Mouse (Mus musculus) lung, embryonic 14.5 days (tissue): ENCODE data around the gene Cyp17a1. TPM values are rescaled to one million over a fixed set of nuclear protein-coding genes. Genes with fewer than 3 reads are reported as not detected.

ENCODE experiments used
- ATAC-seq: fragments of 200-750 bp; cut with Nextera tagmentation; 2 replicates; pipeline ENCODE4 v1.8.0; 2017; ENCODE audit warnings: mild to moderate bottlenecking, moderate TSS enrichment, moderate library complexity; ENCODE audit not compliant: insufficient read depth
- DNase-seq: peaks from one replicate; pipeline ENCODE4 v3.0.0-alpha.2; 2015
- H3K27ac ChIP-seq: fragments of 300-500 bp; sonication (generic); 2 replicates; pipeline ENCODE4 v1.5.1; 2014; ENCODE audit warnings: low read depth, mild to moderate bottlenecking, moderate library complexity
- H3K27me3 ChIP-seq: fragments of 300-500 bp; sonication (generic); 2 replicates; pipeline ENCODE4 v1.6.1; 2014; ENCODE audit warnings: low read length, control low read depth; ENCODE audit not compliant: insufficient read depth
- H3K36me3 ChIP-seq: fragments of 300-500 bp; sonication (generic); 2 replicates; pipeline ENCODE4 v1.6.1; 2014; ENCODE audit warnings: control low read depth; ENCODE audit not compliant: insufficient read depth
- H3K4me1 ChIP-seq: fragments of 300-500 bp; sonication (generic); 2 replicates; pipeline ENCODE4 v1.6.1; 2014; ENCODE audit warnings: antibody characterized with exemption, control low read depth; ENCODE audit not compliant: insufficient read depth
- H3K4me2 ChIP-seq: fragments of 300-500 bp; sonication (generic); 2 replicates; pipeline ENCODE4 v1.6.1; 2014; ENCODE audit warnings: mild to moderate bottlenecking
- H3K4me3 ChIP-seq: fragments of 300-500 bp; sonication (generic); 2 replicates; pipeline ENCODE4 v1.5.1; 2014; ENCODE audit warnings: low read depth, low read length
- H3K9ac ChIP-seq: fragments of 300-500 bp; sonication (generic); 2 replicates; pipeline ENCODE4 v1.6.1; 2014
- H3K9me3 ChIP-seq: fragments of 300-500 bp; sonication (generic); 2 replicates; pipeline ENCODE4 v1.6.1; 2016; ENCODE audit warnings: low read depth, low read length, control low read depth
- CTCF ChIP-seq: IDR thresholded peaks from 2 replicates; pipeline ENCODE4 v1.5.1; 2016; ENCODE audit warnings: antibody characterized with exemption, low read depth
- WGBS: fragments of 180-500 bp; shearing (Covaris S2); extraction: QIAGEN DNeasy Blood & Tissue Kit; methylation state at CpG from one replicate; pipeline ENCODE4 v1.1.7; 2014; 5-methylcytosine and 5-hydroxymethylcytosine counted together
- polyA plus RNA-seq: library from polyadenylated mRNA; unstranded; fragments of >200 nt; fragmentation: Nextera tagmentation; extraction: Ambion mirVana; gene quantifications from 2 replicates; pipeline ENCODE4 v1.2.1, GENCODE M21; 2014

Gene Cyp17a1
- polyA plus RNA-seq, 1 experiment from 2014 or later, result not detected

- 50% methylated on average over 9 of the region's 9 CpGs for WGBS
- H3K27ac ChIP-seq, result no peak overlapping the region
- no peaks in the 10 kb centered on the region for H3K9me3 ChIP-seq
- no peak for ATAC-seq
- no peak overlapping the region for H3K9ac ChIP-seq
- H3K4me1 ChIP-seq, result peaks cover 3% of the 10 kb centered on the region; the same call in 1 of the 2 replicates
- 0 out of 2 replicates have a peak, but pooled peaks cover 4% of the 10 kb centered on the region for H3K36me3 ChIP-seq
- no peak for DNase-seq
- peak overlapping the region; percentile 80 for H3K4me2 ChIP-seq
- no peak for TF ChIP-seq CTCF
- H3K27me3 ChIP-seq, result no peaks in the 10 kb centered on the region
- peak overlapping the region; percentile 47 for H3K4me3 ChIP-seq
Measured at GRCm38 (mm10) chr19:46706540-46707295, 33.7 kb upstream of the Cyp17a1 start.

- H3K27me3 ChIP-seq, result no peaks in the 10 kb centered on the region
- peaks cover 3% of the 10 kb centered on the region; the same call in 1 of the 2 replicates for H3K4me1 ChIP-seq
Measured at GRCm38 (mm10) chr19:46705779-46706495, 33.0 kb upstream of the Cyp17a1 start.

GRCm38 (mm10) chr19:46701156-46701555 lies 28.2 kb upstream of the Cyp17a1 start:
- H3K4me1 ChIP-seq, result no peaks in the 10 kb centered on the region
- H3K4me2 ChIP-seq, result no peak overlapping the region
- no peaks in the 10 kb centered on the region for H3K27me3 ChIP-seq
- TF ChIP-seq CTCF, result no peak
- H3K4me3 ChIP-seq, result no peak overlapping the region
- no peak for ATAC-seq
- no peaks in the 10 kb centered on the region for H3K9me3 ChIP-seq
- no peak overlapping the region for H3K9ac ChIP-seq
- H3K36me3 ChIP-seq, result 0 out of 2 replicates have a peak, but pooled peaks cover 4% of the 10 kb centered on the region
- 71% methylated on average over 9 of the region's 9 CpGs for WGBS
- no peak for DNase-seq
- no peak overlapping the region for H3K27ac ChIP-seq

More at GRCm38 (mm10) chr19:46705779-46706495, 33.0 kb upstream of the Cyp17a1 start:
- DNase-seq, result no peak
- H3K27ac ChIP-seq, result no peak overlapping the region
- WGBS, result 62% methylated on average over 7 of the region's 7 CpGs
- no peak overlapping the region for H3K4me2 ChIP-seq
- TF ChIP-seq CTCF, result no peak
- 0 out of 2 replicates have a peak, but pooled peaks cover 4% of the 10 kb centered on the region for H3K36me3 ChIP-seq
- no peak overlapping the region for H3K9ac ChIP-seq
- no peak overlapping the region for H3K4me3 ChIP-seq
- no peaks in the 10 kb centered on the region for H3K9me3 ChIP-seq
- ATAC-seq, result no peak

GRCm38 (mm10) chr19:46699011-46699481 lies 26.1 kb upstream of the Cyp17a1 start:
- no peaks in the 10 kb centered on the region for H3K27me3 ChIP-seq
- no peak for ATAC-seq
- no peaks in the 10 kb centered on the region for H3K9me3 ChIP-seq
- H3K36me3 ChIP-seq, result 0 out of 2 replicates have a peak, but pooled peaks cover 4% of the 10 kb centered on the region
- no peaks in the 10 kb centered on the region for H3K4me1 ChIP-seq
- H3K27ac ChIP-seq, result no peak overlapping the region
- no peak overlapping the region for H3K9ac ChIP-seq
- H3K4me3 ChIP-seq, result no peak overlapping the region
- DNase-seq, result no peak
- no peak for TF ChIP-seq CTCF
- WGBS, result 61% methylated on average over 10 of the region's 10 CpGs
- H3K4me2 ChIP-seq, result no peak overlapping the region

GRCm38 (mm10) chr19:46697840-46698517 lies 25.0 kb upstream of the Cyp17a1 start:
- Histone ChIP-seq H3K4me2 (no peak overlapping the region), H3K4me3 (no peak overlapping the region), H3K9me3 (no peaks in the 10 kb centered on the region), H3K27me3 (no peaks in the 10 kb centered on the region), H3K36me3 (0 out of 2 replicates have a peak, but pooled peaks cover 4% of the 10 kb centered on the region), H3K4me1 (no peaks in the 10 kb centered on the region), H3K27ac (no peak overlapping the region), H3K9ac (no peak overlapping the region)
- no peak for TF ChIP-seq CTCF
- no peak for ATAC-seq
- 49% methylated on average over 19 of the region's 19 CpGs for WGBS
- DNase-seq, result no peak

GRCm38 (mm10) chr19:46696943-46697342 lies 24.0 kb upstream of the Cyp17a1 start:
- Histone ChIP-seq H3K4me2 (no peak overlapping the region), H3K36me3 (no peaks in the 10 kb centered on the region), H3K27me3 (no peaks in the 10 kb centered on the region), H3K27ac (no peak overlapping the region), H3K4me3 (no peak overlapping the region), H3K9ac (no peak overlapping the region), H3K9me3 (no peaks in the 10 kb centered on the region), H3K4me1 (no peaks in the 10 kb centered on the region)
- ATAC-seq, result no peak
- DNase-seq, result no peak
- WGBS, result 88% methylated on average over 7 of the region's 7 CpGs
- TF ChIP-seq CTCF, result no peak

GRCm38 (mm10) chr19:46696482-46696881 lies 23.5 kb upstream of the Cyp17a1 start:
- H3K27me3 ChIP-seq, result no peaks in the 10 kb centered on the region
- ATAC-seq, result no peak
- H3K27ac ChIP-seq, result no peak overlapping the region
- H3K4me3 ChIP-seq, result no peak overlapping the region
- H3K4me2 ChIP-seq, result no peak overlapping the region
- H3K9me3 ChIP-seq, result no peaks in the 10 kb centered on the region
- H3K9ac ChIP-seq, result no peak overlapping the region
- DNase-seq, result no peak
- no peaks in the 10 kb centered on the region for H3K4me1 ChIP-seq
- no peak for TF ChIP-seq CTCF
- H3K36me3 ChIP-seq, result no peaks in the 10 kb centered on the region
- WGBS, result 90% methylated on average over 8 of the region's 8 CpGs
